Mouse (Mus musculus) small intestine, adult 2 months (tissue): ENCODE measurements around the gene a.

Experiments
- CTCF ChIP-seq: fragments of 200-500 bp; IDR thresholded peaks from 2 replicates; pipeline ENCODE4 v1.5.1; 2012; ENCODE audit warnings: low read depth, mild to moderate bottlenecking, control low read depth, inconsistent platforms, low read length, moderate library complexity, mixed read lengths; ENCODE audit not compliant: insufficient replicate concordance, insufficient read length; ENCODE audit errors: extremely low read depth
- POLR2A ChIP-seq: fragments of 200-500 bp; IDR thresholded peaks from 2 replicates; pipeline ENCODE4 v1.6.1; 2012; ENCODE audit warnings: low read depth, mild to moderate bottlenecking, control low read depth, inconsistent platforms, low read length, moderate library complexity

DNA sequence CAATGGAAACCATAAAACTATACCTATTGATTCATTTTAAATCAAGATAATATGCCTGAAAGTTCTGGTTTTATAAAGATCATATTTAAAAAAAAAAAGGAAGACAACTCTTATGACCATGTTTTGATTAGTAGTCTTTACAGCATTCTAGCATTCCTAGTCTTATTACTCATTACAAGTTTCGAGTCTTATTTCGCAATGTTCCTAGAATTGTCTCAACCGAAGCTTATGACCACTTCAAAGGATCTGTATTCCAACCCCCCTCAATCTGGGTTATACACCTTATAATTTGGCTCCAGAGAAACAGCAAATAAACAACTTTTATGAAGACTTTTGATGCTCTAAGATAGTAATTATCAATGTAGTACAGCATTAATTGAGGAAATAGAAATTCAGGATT, 110.9 kb downstream of the a start:
- TF ChIP-seq POLR2A: no peak
- TF ChIP-seq CTCF: no peak
